Mouse (Mus musculus): ENCODE measurements around the gene Hpca.

GRCm38 (mm10) chr4:129141560-129142438 is 20.0 kb upstream of the Hpca start:
- TF ChIP-seq CTCF (IDR thresholded peaks at IDR 0.05; ENCODE audit: low read depth, low read length), result no peak
- no peak for TF ChIP-seq POLR2A (IDR thresholded peaks at IDR 0.05; ENCODE audit: insufficient read depth, low read length)
- no peak for TF ChIP-seq EP300 (IDR thresholded peaks at IDR 0.05; ENCODE audit: insufficient read depth, low read depth, low read length)
